Mouse (Mus musculus) adrenal gland, postnatal 10 days (tissue): ENCODE measurements at regions not wholly inside any gene's neighbourhood (a gene's known extent, or its start where the extent isn't known, plus 50 kb on each side); places are given as distances from the start of the nearest gene placed in this dataset.
A peak's percentile ranks its signal among the peaks of the same experiment; 100 is the strongest.

Experiments
- DNase-seq: peaks from one replicate; pipeline ENCODE4 v3.0.0; 2021; ENCODE audit warnings: mixed read lengths

GRCm38 (mm10) chr1:186444701-186445131, 261.1 kb downstream of the Tgfb2 start:
- no peak for DNase-seq

- DNase-seq, result no peak
Observed at GRCm38 (mm10) chr1:186442160-186442559, 263.6 kb downstream of the Tgfb2 start.

GRCm38 (mm10) chr1:186435336-186435972, 270.3 kb downstream of the Tgfb2 start:
- DNase-seq, result no peak

- DNase-seq, result no peak
Observed at GRCm38 (mm10) chr1:186434782-186435181, 271.0 kb downstream of the Tgfb2 start.

- no peak for DNase-seq
Observed at GRCm38 (mm10) chr1:186434007-186434406, 271.8 kb downstream of the Tgfb2 start.

GRCm38 (mm10) chr1:186433169-186433665, 272.6 kb downstream of the Tgfb2 start:
- no peak for DNase-seq

- DNase-seq, result no peak
Observed at GRCm38 (mm10) chr1:186425421-186425820, 280.4 kb downstream of the Tgfb2 start.

- DNase-seq, result no peak
Observed at GRCm38 (mm10) chr1:186424084-186424483, 281.7 kb downstream of the Tgfb2 start.

- no peak for DNase-seq
Observed at GRCm38 (mm10) chr1:186417101-186417500, 288.7 kb downstream of the Tgfb2 start.

- no peak for DNase-seq
Observed at GRCm38 (mm10) chr1:186415321-186415720, 290.5 kb downstream of the Tgfb2 start.

- DNase-seq, result no peak
Observed at GRCm38 (mm10) chr1:186413886-186414245, 291.9 kb downstream of the Tgfb2 start.

GRCm38 (mm10) chr1:186413064-186413885, 292.5 kb downstream of the Tgfb2 start:
- no peak for DNase-seq

GRCm38 (mm10) chr1:186412296-186412695, 293.5 kb downstream of the Tgfb2 start:
- DNase-seq, result no peak

- DNase-seq, result no peak
Observed at GRCm38 (mm10) chr1:186408986-186409441, 291.9 kb upstream of the Lyplal1 start.

GRCm38 (mm10) chr1:186407656-186408055, 290.5 kb upstream of the Lyplal1 start:
- no peak for DNase-seq

GRCm38 (mm10) chr1:186405693-186406092, 288.6 kb upstream of the Lyplal1 start:
- DNase-seq, result no peak

GRCm38 (mm10) chr1:186399762-186400161, 282.7 kb upstream of the Lyplal1 start:
- DNase-seq, result peak; percentile 11

GRCm38 (mm10) chr1:186393005-186393404, 275.9 kb upstream of the Lyplal1 start:
- DNase-seq, result no peak

- DNase-seq, result no peak
Observed at GRCm38 (mm10) chr1:186384440-186384839, 267.3 kb upstream of the Lyplal1 start.

- DNase-seq, result no peak
Observed at GRCm38 (mm10) chr1:186383453-186383852, 266.3 kb upstream of the Lyplal1 start.

GRCm38 (mm10) chr1:186383006-186383405, 265.9 kb upstream of the Lyplal1 start:
- no peak for DNase-seq

GRCm38 (mm10) chr1:186379938-186380847, 263.1 kb upstream of the Lyplal1 start:
- no peak for DNase-seq
